Mouse (Mus musculus): ENCODE data around the gene Agrp. TPM values are rescaled to one million over a fixed set of nuclear protein-coding genes. Genes with fewer than 3 reads are reported as not detected.

Gene Agrp
- 1 to 10 TPM in 1 of 2 experiments, not detected in 1; 1.7 TPM for total RNA-seq (2021)
- long read RNA-seq, experiment 1, partial matches to known transcripts, result 0 of 5 reads
- long read RNA-seq, experiment 1, other reads (novel, unspliced or antisense), result 5 of 5 reads
- long read RNA-seq, experiment 2, partial matches to known transcripts, result 0 of 4 reads
- long read RNA-seq, experiment 2, other reads (novel, unspliced or antisense), result 1 of 4 reads

GRCm38 (mm10) chr8:105636963-105637510 is at the start of gene Agrp:
TSS of gene Agrp (minus strand) at chr8:105637393.
- DNase-seq, result peak; percentile 36

- DNase-seq, result no peak
Measured at GRCm38 (mm10) chr8:105686551-105686950, 49.4 kb upstream of the Agrp start.

GRCm38 (mm10) chr8:105685796-105686308 is 48.7 kb upstream of the Agrp start, which contains the start of gene Carmil2:
TSS of gene Carmil2 (plus strand) at chr8:105686274.
- peak; percentile 65 for DNase-seq

- DNase-seq, result no peak
Measured at GRCm38 (mm10) chr8:105685325-105685724, 48.1 kb upstream of the Agrp start.

GRCm38 (mm10) chr8:105677891-105678290 is 40.7 kb upstream of the Agrp start:
- DNase-seq, result no peak

GRCm38 (mm10) chr8:105661167-105661566 is 24.0 kb upstream of the Agrp start:
- DNase-seq, result no peak

GRCm38 (mm10) chr8:105657641-105658040 is 20.4 kb upstream of the Agrp start:
- DNase-seq, result no peak

- DNase-seq, result no peak
Measured at GRCm38 (mm10) chr8:105648929-105649328, 11.7 kb upstream of the Agrp start.

GRCm38 (mm10) chr8:105645205-105645604 is 8.0 kb upstream of the Agrp start:
- no peak for DNase-seq

- DNase-seq, result no peak
Measured at GRCm38 (mm10) chr8:105640511-105640910, 3.3 kb upstream of the Agrp start.

- no peak for DNase-seq
Measured at GRCm38 (mm10) chr8:105639835-105640234, 2.6 kb upstream of the Agrp start.

- no peak for DNase-seq
Measured at GRCm38 (mm10) chr8:105638510-105638909, 1.3 kb upstream of the Agrp start.

- DNase-seq, result no peak
Measured at GRCm38 (mm10) chr8:105637601-105638041, 428 bp upstream of the Agrp start.

GRCm38 (mm10) chr8:105636018-105636962 is 903 bp downstream of the Agrp start, which contains the start of gene Ctcf:
TSS of gene Ctcf (plus strand) at chr8:105636568.
- DNase-seq, result peak; percentile 91

- DNase-seq, result no peak
Measured at GRCm38 (mm10) chr8:105635481-105635880, 1.7 kb downstream of the Agrp start.

GRCm38 (mm10) chr8:105634771-105635458 is 2.3 kb downstream of the Agrp start:
- DNase-seq, result no peak

- no peak for DNase-seq
Measured at GRCm38 (mm10) chr8:105629337-105629736, 7.9 kb downstream of the Agrp start.

- no peak for DNase-seq
Measured at GRCm38 (mm10) chr8:105626086-105626485, 11.1 kb downstream of the Agrp start.

- DNase-seq, result no peak
Measured at GRCm38 (mm10) chr8:105624831-105625230, 12.4 kb downstream of the Agrp start.

GRCm38 (mm10) chr8:105624401-105624800 is 12.8 kb downstream of the Agrp start:
- DNase-seq, result no peak

- no peak for DNase-seq
Measured at GRCm38 (mm10) chr8:105623679-105624245, 13.4 kb downstream of the Agrp start.

GRCm38 (mm10) chr8:105623118-105623517 is 14.1 kb downstream of the Agrp start:
- DNase-seq, result peak; percentile 52
